Mouse (Mus musculus) hindbrain, postnatal 0 days (tissue): ENCODE results near the gene Ap2a1. TPM values are rescaled to one million over a fixed set of nuclear protein-coding genes. Genes with fewer than 3 reads are reported as not detected.
"Not testable (repeated sequence)": the region's sequence is repeated elsewhere in the genome, so short reads cannot be mapped to it uniquely, and the experiment has no call there.

Experiments used
- ATAC-seq: fragments of 200-750 bp; cut with Nextera tagmentation; 2 replicates; pipeline ENCODE4 v1.8.0; 2017; ENCODE audit warnings: mild to moderate bottlenecking, moderate TSS enrichment, moderate library complexity
- DNase-seq: peaks from one replicate; pipeline ENCODE4 v3.0.0-alpha.2; 2015; ENCODE audit warnings: low spot score
- H3K27ac ChIP-seq: fragments of 300-500 bp; sonication (generic); 2 replicates; pipeline ENCODE4 v1.5.1; 2014; ENCODE audit warnings: mild to moderate bottlenecking
- H3K27me3 ChIP-seq: fragments of 300-500 bp; sonication (generic); 2 replicates; pipeline ENCODE4 v1.6.1; 2014; ENCODE audit warnings: low read length, mixed read lengths; ENCODE audit not compliant: insufficient read depth
- H3K36me3 ChIP-seq: fragments of 300-500 bp; sonication (generic); 2 replicates; pipeline ENCODE4 v1.6.1; 2014; ENCODE audit warnings: low read length, mixed read lengths; ENCODE audit not compliant: insufficient read depth
- H3K4me1 ChIP-seq: fragments of 300-500 bp; sonication (generic); 2 replicates; pipeline ENCODE4 v1.6.1; 2014; ENCODE audit warnings: antibody characterized with exemption, low read length, mixed read lengths; ENCODE audit not compliant: insufficient read depth
- H3K4me2 ChIP-seq: fragments of 300-500 bp; sonication (generic); 2 replicates; pipeline ENCODE4 v1.6.1; 2014; ENCODE audit warnings: low read depth, mild to moderate bottlenecking, low read length, moderate library complexity, mixed read lengths
- H3K4me3 ChIP-seq: fragments of 300-500 bp; sonication (generic); 2 replicates; pipeline ENCODE4 v1.5.1; 2014; ENCODE audit warnings: low read length
- H3K9ac ChIP-seq: fragments of 300-500 bp; sonication (generic); replicated peaks from 2 replicates; pipeline ENCODE4 v1.6.1; 2014; ENCODE audit warnings: mild to moderate bottlenecking, low read length, moderate library complexity, mixed read lengths
- H3K9me3 ChIP-seq: fragments of 300-500 bp; sonication (generic); 2 replicates; pipeline ENCODE4 v1.6.1; 2016; ENCODE audit warnings: low read length, mixed read lengths
- CTCF ChIP-seq: IDR thresholded peaks from 2 replicates; pipeline ENCODE4 v1.5.1; 2016; ENCODE audit warnings: antibody characterized with exemption, control low read depth, low read depth
- WGBS: fragments of 180-500 bp; shearing (Covaris S2); extraction: QIAGEN DNeasy Blood & Tissue Kit; methylation state at CpG from one replicate; pipeline ENCODE4 v1.1.7; 2014; 5-methylcytosine and 5-hydroxymethylcytosine counted together
- polyA plus RNA-seq: library from polyadenylated mRNA; unstranded; fragments of >200 nt; fragmentation: Nextera tagmentation; extraction: Ambion mirVana; gene quantifications from 2 replicates; pipeline ENCODE4 v1.2.1, GENCODE M21; 2015
- total RNA-seq: library from RNA; depleted of rRNA; stranded (reverse); fragments of >200 nt; gene quantifications from 2 replicates; pipeline ENCODE4 v1.2.3, GENCODE M21; 2014

Gene Ap2a1
- total and polyA plus RNA-seq, 2 experiments from 2014 or later: 115 to 255 TPM

DNA sequence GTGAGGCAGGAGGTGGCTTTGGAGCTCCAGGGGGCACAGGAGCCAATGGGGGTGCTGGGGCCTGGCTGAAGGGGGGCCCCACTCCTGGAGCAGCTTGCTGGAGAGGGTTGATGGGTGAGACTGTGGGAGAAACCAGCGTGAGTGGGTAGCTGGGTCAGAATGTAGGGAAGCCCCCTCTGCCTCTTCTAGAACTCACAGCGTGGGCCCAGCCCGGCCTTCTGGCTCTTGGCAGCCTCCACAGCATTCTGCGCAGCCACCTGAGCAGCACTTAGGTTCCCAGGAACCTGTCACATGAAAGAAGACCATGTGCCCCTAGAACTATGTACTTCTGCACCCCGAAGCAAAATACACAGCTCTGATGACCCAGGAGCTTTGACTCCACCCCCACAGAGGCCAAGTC lies 44.7 kb downstream of the Ap2a1 start:
- no peaks in the 10 kb centered on the region for H3K9me3 ChIP-seq
- no peaks in the 10 kb centered on the region for H3K4me1 ChIP-seq
- DNase-seq (no peak), ATAC-seq (no peak)
- no peak overlapping the region for H3K4me2 ChIP-seq
- no peaks in the 10 kb centered on the region for H3K27me3 ChIP-seq
- TF ChIP-seq CTCF: no peak
- H3K9ac ChIP-seq: no peak overlapping the region
- no peak overlapping the region for H3K4me3 ChIP-seq
- H3K36me3 ChIP-seq: peaks cover 52% of the 10 kb centered on the region
- no peak overlapping the region for H3K27ac ChIP-seq
- WGBS: 92% methylated on average over 5 of the region's 5 CpGs

DNA sequence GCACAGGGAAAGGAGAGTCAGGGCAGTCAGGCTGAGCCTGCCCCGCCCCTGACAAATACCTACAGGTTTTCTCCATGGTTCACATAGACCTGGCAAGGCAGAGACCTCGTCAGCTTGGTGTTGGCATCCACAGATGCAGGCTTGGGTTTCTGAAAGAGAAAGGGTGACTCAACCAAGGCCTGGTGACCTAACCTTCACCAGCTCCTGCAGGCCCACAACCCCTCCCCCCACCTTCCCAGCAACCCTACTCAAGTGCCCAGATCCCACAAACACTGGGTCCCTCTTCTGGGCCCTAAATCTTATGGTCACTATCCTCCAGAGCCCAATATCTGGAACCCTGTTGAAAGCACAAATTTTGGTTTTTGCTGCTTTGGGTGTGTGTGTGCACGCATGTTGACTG lies 46.3 kb downstream of the Ap2a1 start:
- Histone ChIP-seq H3K27me3 (no peaks in the 10 kb centered on the region), H3K4me2 (no peak overlapping the region), H3K36me3 (peaks cover 65% of the 10 kb centered on the region), H3K9ac (no peak overlapping the region), H3K9me3 (no peaks in the 10 kb centered on the region), H3K4me3 (no peak overlapping the region), H3K27ac (no peak overlapping the region), H3K4me1 (no peaks in the 10 kb centered on the region)
- WGBS: 97% methylated on average over 3 of the region's 3 CpGs
- no peak for TF ChIP-seq CTCF
- ATAC-seq (no peak), DNase-seq (no peak)

DNA sequence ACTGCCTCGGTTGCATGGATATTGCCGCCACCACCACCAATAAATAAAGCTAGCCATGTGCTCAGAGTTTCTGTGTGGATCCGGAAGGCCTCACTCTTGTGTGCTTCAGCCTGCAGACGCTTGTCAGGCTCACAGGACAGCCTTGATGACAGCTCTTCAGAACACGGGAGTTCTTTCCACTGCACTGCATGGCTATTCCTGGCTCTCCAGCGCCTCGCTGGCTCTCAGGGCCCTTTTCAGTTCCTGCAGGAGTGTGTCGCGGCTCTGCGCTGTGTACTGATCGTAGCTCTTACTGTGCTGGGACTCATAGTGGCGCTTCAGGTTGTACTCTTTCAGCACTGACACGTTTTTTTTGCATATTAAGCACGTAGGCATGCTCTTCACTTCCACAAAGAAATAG lies 51.5 kb downstream of the Ap2a1 start:
- no peak overlapping the region for H3K4me3 ChIP-seq
- H3K4me1 ChIP-seq: no peaks in the 10 kb centered on the region
- DNase-seq: no peak
- no peak for ATAC-seq
- WGBS: 84% methylated on average over 14 of the region's 14 CpGs
- peaks cover 63% of the 10 kb centered on the region for H3K36me3 ChIP-seq
- TF ChIP-seq CTCF: no peak
- H3K27me3 ChIP-seq: no peaks in the 10 kb centered on the region
- no peak overlapping the region for H3K4me2 ChIP-seq
- no peak overlapping the region for H3K27ac ChIP-seq
- H3K9me3 ChIP-seq: no peaks in the 10 kb centered on the region
- no peak overlapping the region for H3K9ac ChIP-seq

DNA sequence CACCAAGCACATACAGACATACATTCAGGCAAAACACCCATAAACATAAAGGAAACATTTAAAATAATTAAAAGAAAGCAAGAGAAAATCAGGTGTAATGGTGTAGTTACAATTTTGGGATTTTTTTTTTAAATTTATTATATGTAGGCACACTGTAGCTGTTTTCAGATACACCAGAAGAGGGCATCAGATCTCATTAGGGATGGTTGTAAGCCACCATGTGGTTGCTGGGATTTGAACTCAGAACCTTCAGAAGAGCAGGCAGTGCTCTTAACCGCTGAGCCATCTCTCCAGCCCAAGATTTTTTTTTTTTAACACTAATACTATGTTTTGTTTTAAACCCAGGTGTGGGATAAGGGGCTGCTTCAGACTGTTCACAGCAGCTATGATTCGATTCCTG lies 57.5 kb downstream of the Ap2a1 start:
- H3K4me2 ChIP-seq, H3K9me3 ChIP-seq, H3K27ac ChIP-seq, ATAC-seq, H3K36me3 ChIP-seq, H3K9ac ChIP-seq, H3K27me3 ChIP-seq, H3K4me3 ChIP-seq, DNase-seq: not testable (repeated sequence)
- peak; percentile 22 for TF ChIP-seq CTCF
- WGBS: 90% methylated on average over 2 of the region's 2 CpGs
- peaks cover 22% of the 10 kb centered on the region for H3K4me1 ChIP-seq

GRCm38 (mm10) chr7:44871181-44871580 lies 58.1 kb downstream of the Ap2a1 start:
- H3K36me3 ChIP-seq: peaks cover 5% of the 10 kb centered on the region; the same call in 1 of the 2 replicates
- H3K4me1 ChIP-seq: peaks cover 27% of the 10 kb centered on the region
- ATAC-seq (no peak), DNase-seq (no peak)
- no peak for TF ChIP-seq CTCF
- H3K4me2 ChIP-seq: no peak overlapping the region
- H3K27ac ChIP-seq: no peak overlapping the region
- H3K27me3 ChIP-seq: no peaks in the 10 kb centered on the region
- H3K9ac ChIP-seq: no peak overlapping the region
- H3K9me3 ChIP-seq: no peaks in the 10 kb centered on the region
- H3K4me3 ChIP-seq: no peak overlapping the region
- WGBS: 27% methylated on average over 1 of the region's 1 CpGs

- Histone ChIP-seq H3K9me3 (no peaks in the 10 kb centered on the region), H3K9ac (peak overlapping the region; percentile 99; the same call in 1 of the 2 replicates), H3K4me2 (peak overlapping the region; percentile 63; the same call in 1 of the 2 replicates), H3K27ac (peak overlapping the region; percentile 100), H3K4me1 (peaks cover 31% of the 10 kb centered on the region), H3K27me3 (no peaks in the 10 kb centered on the region), H3K4me3 (no peak overlapping the region), H3K36me3 (no peaks in the 10 kb centered on the region)
- 72% methylated on average over 6 of the region's 6 CpGs for WGBS
- no peak for TF ChIP-seq CTCF
- DNase-seq (no peak), ATAC-seq (no peak)
Observed at GRCm38 (mm10) chr7:44870614-44871013, 58.7 kb downstream of the Ap2a1 start.

DNA sequence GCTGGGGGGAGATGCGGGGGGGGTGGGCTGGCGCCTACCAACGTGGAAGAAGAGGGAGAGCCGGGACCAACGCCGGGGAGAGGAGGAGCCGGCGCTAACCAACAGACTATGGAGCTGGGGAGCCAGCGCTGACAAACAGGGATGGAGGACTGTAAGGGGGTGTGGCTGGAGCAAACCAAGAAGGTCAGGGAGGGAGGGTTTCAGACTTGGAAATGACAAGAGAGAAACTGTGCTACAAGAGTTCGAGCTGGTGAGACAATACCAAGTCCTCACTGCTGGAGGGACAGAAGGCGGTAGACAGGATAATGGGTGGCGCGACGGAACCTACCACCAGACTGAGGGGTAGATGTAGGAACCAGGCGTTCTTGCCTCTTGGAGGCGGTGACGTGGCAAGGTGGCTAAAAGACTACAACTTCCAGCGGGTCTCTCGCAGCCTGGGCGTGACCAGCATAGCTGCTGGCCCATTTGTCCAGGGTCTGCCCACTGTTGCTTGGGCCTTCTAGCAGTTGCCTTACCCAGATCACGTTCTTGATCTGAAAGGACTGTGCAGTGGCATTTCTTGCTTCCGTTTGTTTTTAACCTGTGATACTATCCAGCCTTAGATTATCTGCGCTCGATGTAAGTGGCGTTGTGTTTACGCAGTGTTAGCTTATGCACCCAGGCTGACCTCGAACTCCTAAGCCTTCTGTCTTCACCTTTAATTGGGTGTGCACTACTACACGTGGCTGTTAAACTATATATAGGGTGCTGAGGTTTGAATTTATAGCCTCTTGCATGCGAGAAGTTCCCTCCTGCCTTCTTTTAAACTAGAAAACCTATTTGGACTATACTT lies 59.4 kb downstream of the Ap2a1 start, which contains the start of gene Ptov1:
Gene Ptov1 (minus strand): TSS at position 92 of the 832 bp plus-strand sequence.
- WGBS: 8% methylated on average over 29 of the region's 29 CpGs
- peak; percentile 96 for ATAC-seq

More for the DNA sequence above, 59.4 kb downstream of the Ap2a1 start, which contains the start of gene Ptov1:
- peak; percentile 98 for DNase-seq
- peak within 1 kb of the TSS; percentile 99 for H3K4me3 ChIP-seq
- peaks cover 31% of the 10 kb centered on the region for H3K4me1 ChIP-seq
- H3K27ac ChIP-seq: peak within 1 kb of the TSS; percentile 100
- no peaks in the 10 kb centered on the region for H3K27me3 ChIP-seq
- H3K9me3 ChIP-seq: no peaks in the 10 kb centered on the region
- H3K4me2 ChIP-seq: peak within 1 kb of the TSS; percentile 63
- H3K36me3 ChIP-seq: no peaks in the 10 kb centered on the region
- H3K9ac ChIP-seq: peak within 1 kb of the TSS; percentile 99
- TF ChIP-seq CTCF: peak; percentile 35; the same call in 1 of the 2 replicates
